Mouse (Mus musculus): ENCODE data around the gene 4930583I09Rik. TPM values are rescaled to one million over a fixed set of nuclear protein-coding genes. Genes with fewer than 3 reads are reported as not detected.

Gene 4930583I09Rik
- polyA plus RNA-seq (2015; fragmentation: Nextera tagmentation; extraction: Ambion mirVana), result not detected in 2 replicates

GRCm38 (mm10) chr17:64835928-64836327, at the start of gene 4930583I09Rik:
Gene 4930583I09Rik (minus strand): TSS chr17:64836071.
- H3K9me3 ChIP-seq (ENCODE audit: low read length), result no peaks in the 10 kb centered on the region
- H3K4me2 ChIP-seq (ENCODE audit: low read depth, low read length), result no peak within 1 kb of the TSS
- 65% methylated on average over 6 of the region's 6 CpGs for WGBS (ENCODE audit: insufficient replicate concordance)
- no peak for ATAC-seq
- no peaks in the 10 kb centered on the region for H3K36me3 ChIP-seq (replicated peaks; ENCODE audit: insufficient read depth, low read length)
- no peak within 1 kb of the TSS for H3K27ac ChIP-seq (ENCODE audit: low read depth)
- H3K4me1 ChIP-seq (ENCODE audit: insufficient read depth), result peaks cover 2% of the 10 kb centered on the region; the same call in 1 of the 2 replicates
- TF ChIP-seq CTCF (IDR thresholded peaks at IDR 0.05; ENCODE audit: low read depth) (no peak), EP300 (IDR thresholded peaks at IDR 0.05; ENCODE audit: low read depth) (no peak)
- DNase-seq, result no peak
- no peak within 1 kb of the TSS for H3K9ac ChIP-seq (replicated peaks)
- no peaks in the 10 kb centered on the region for H3K27me3 ChIP-seq (ENCODE audit: insufficient read depth, low read length)
- no peak within 1 kb of the TSS for H3K4me3 ChIP-seq (ENCODE audit: low read depth, low read length)

DNA sequence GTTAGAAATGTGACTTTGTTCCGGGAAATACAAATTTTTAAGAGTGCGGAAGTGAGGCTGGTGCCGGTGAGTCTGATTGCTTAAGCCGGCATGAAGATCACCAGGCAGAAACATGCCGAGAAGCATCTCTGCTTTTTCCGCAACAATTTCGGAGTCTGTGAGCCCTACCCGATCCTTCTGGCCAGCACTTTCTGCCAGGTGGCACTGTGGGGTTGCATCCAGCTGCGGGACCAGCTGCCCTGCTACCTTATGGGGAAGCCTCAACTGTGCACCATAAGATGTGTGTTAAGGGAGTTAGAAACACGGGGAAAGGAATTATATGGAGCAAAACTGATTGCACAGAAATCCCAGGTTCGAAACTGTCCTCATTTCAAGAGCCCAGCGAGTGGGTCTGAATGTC, 40.2 kb upstream of the 4930583I09Rik start:
- Histone ChIP-seq H3K4me2 (ENCODE audit: low read depth, low read length) (no peak overlapping the region), H3K9me3 (ENCODE audit: low read length) (no peaks in the 10 kb centered on the region), H3K4me3 (ENCODE audit: low read depth, low read length) (no peak overlapping the region), H3K27ac (ENCODE audit: low read depth) (no peak overlapping the region), H3K9ac (replicated peaks) (no peak overlapping the region), H3K4me1 (ENCODE audit: insufficient read depth) (no peaks in the 10 kb centered on the region), H3K27me3 (ENCODE audit: insufficient read depth, low read length) (no peaks in the 10 kb centered on the region), H3K36me3 (replicated peaks; ENCODE audit: insufficient read depth, low read length) (no peaks in the 10 kb centered on the region)
- DNase-seq (no peak), ATAC-seq (no peak)
- TF ChIP-seq EP300 (IDR thresholded peaks at IDR 0.05; ENCODE audit: low read depth) (no peak), CTCF (IDR thresholded peaks at IDR 0.05; ENCODE audit: low read depth) (no peak)
- 80% methylated on average over 12 of the region's 12 CpGs for WGBS (ENCODE audit: insufficient replicate concordance)

GRCm38 (mm10) chr17:64873651-64874072, 37.8 kb upstream of the 4930583I09Rik start:
- H3K4me1 ChIP-seq (ENCODE audit: insufficient read depth), result no peaks in the 10 kb centered on the region
- DNase-seq, result peak; percentile 42
- no peaks in the 10 kb centered on the region for H3K36me3 ChIP-seq (replicated peaks; ENCODE audit: insufficient read depth, low read length)
- no peak overlapping the region for H3K4me2 ChIP-seq (ENCODE audit: low read depth, low read length)
- ATAC-seq, result peak; percentile 44; the same call in 1 of the 2 replicates
- H3K4me3 ChIP-seq (ENCODE audit: low read depth, low read length), result no peak overlapping the region
- H3K27me3 ChIP-seq (ENCODE audit: insufficient read depth, low read length), result no peaks in the 10 kb centered on the region
- 29% methylated on average over 4 of the region's 4 CpGs for WGBS (ENCODE audit: insufficient replicate concordance)
- no peak overlapping the region for H3K9ac ChIP-seq (replicated peaks)
- H3K9me3 ChIP-seq (ENCODE audit: low read length), result no peaks in the 10 kb centered on the region
- TF ChIP-seq CTCF (IDR thresholded peaks at IDR 0.05; ENCODE audit: low read depth) (peak; percentile 92), EP300 (IDR thresholded peaks at IDR 0.05; ENCODE audit: low read depth) (no peak)
- no peak overlapping the region for H3K27ac ChIP-seq (ENCODE audit: low read depth)

GRCm38 (mm10) chr17:64863817-64864216, 27.9 kb upstream of the 4930583I09Rik start:
- TF ChIP-seq EP300 (IDR thresholded peaks at IDR 0.05; ENCODE audit: low read depth) (no peak), CTCF (IDR thresholded peaks at IDR 0.05; ENCODE audit: low read depth) (no peak)
- no peaks in the 10 kb centered on the region for H3K4me1 ChIP-seq (ENCODE audit: insufficient read depth)
- H3K27ac ChIP-seq (ENCODE audit: low read depth), result no peak overlapping the region
- H3K9me3 ChIP-seq (ENCODE audit: low read length), result no peaks in the 10 kb centered on the region
- no peaks in the 10 kb centered on the region for H3K27me3 ChIP-seq (ENCODE audit: insufficient read depth, low read length)
- no peak overlapping the region for H3K4me2 ChIP-seq (ENCODE audit: low read depth, low read length)
- no peak for ATAC-seq
- no peak for DNase-seq
- H3K9ac ChIP-seq (replicated peaks), result no peak overlapping the region
- H3K36me3 ChIP-seq (replicated peaks; ENCODE audit: insufficient read depth, low read length), result no peaks in the 10 kb centered on the region
- H3K4me3 ChIP-seq (ENCODE audit: low read depth, low read length), result no peak overlapping the region
- WGBS (ENCODE audit: insufficient replicate concordance), result 36% methylated on average over 4 of the region's 4 CpGs

DNA sequence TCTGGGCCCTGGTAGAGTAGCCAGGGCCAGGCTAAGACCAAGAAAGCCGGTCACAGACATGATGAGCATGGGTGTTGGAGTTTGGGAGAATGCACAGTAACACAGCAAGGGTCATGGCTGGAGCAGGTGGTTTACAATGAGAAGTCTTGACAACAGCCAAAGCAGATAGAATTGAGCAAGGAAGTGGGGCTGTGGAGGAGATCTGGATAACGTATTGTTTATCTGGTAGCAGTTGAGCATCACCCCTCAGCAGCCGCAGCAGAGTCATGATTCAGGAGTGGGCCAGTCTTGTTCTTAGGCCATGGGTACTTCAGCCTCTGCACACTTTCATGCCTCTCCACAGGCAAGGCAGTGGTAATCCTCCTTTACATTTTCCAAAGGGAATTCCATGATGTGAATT, 25.1 kb upstream of the 4930583I09Rik start:
- DNase-seq, result no peak
- no peak overlapping the region for H3K9ac ChIP-seq (replicated peaks)
- no peak overlapping the region for H3K4me2 ChIP-seq (ENCODE audit: low read depth, low read length)
- H3K4me1 ChIP-seq (ENCODE audit: insufficient read depth), result no peaks in the 10 kb centered on the region
- TF ChIP-seq CTCF (IDR thresholded peaks at IDR 0.05; ENCODE audit: low read depth), result no peak
- no peak for TF ChIP-seq EP300 (IDR thresholded peaks at IDR 0.05; ENCODE audit: low read depth)
- H3K36me3 ChIP-seq (replicated peaks; ENCODE audit: insufficient read depth, low read length), result no peaks in the 10 kb centered on the region
- no peak overlapping the region for H3K27ac ChIP-seq (ENCODE audit: low read depth)
- no peak for ATAC-seq
- 55% methylated on average over 3 of the region's 3 CpGs for WGBS (ENCODE audit: insufficient replicate concordance)
- no peak overlapping the region for H3K4me3 ChIP-seq (ENCODE audit: low read depth, low read length)
- no peaks in the 10 kb centered on the region for H3K9me3 ChIP-seq (ENCODE audit: low read length)
- H3K27me3 ChIP-seq (ENCODE audit: insufficient read depth, low read length), result no peaks in the 10 kb centered on the region

DNA sequence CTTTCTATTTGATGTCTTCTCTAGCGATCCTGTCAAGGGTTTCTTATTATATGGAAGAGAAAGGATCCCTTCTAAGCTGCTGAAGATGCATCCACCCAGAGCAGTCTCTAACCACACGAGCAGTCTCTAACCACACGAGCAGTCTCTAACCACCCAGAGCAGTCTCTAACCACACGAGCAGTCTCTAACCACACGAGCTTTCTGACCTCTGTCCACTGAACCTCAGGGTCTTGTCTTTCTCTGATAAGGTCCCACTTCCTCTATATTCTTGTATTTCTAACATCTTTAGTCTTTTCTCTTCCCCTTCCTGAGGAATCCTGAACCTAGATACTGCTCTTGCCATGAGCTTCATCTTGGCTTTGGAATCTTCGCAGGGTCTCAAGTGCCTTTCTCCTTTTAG, 23.0 kb upstream of the 4930583I09Rik start:
- Histone ChIP-seq H3K4me2 (ENCODE audit: low read depth, low read length) (no peak overlapping the region), H3K27me3 (ENCODE audit: insufficient read depth, low read length) (no peaks in the 10 kb centered on the region), H3K9ac (replicated peaks) (no peak overlapping the region), H3K36me3 (replicated peaks; ENCODE audit: insufficient read depth, low read length) (no peaks in the 10 kb centered on the region), H3K4me3 (ENCODE audit: low read depth, low read length) (no peak overlapping the region), H3K9me3 (ENCODE audit: low read length) (no peaks in the 10 kb centered on the region), H3K4me1 (ENCODE audit: insufficient read depth) (no peaks in the 10 kb centered on the region), H3K27ac (ENCODE audit: low read depth) (no peak overlapping the region)
- WGBS (ENCODE audit: insufficient replicate concordance), result 22% methylated on average over 6 of the region's 6 CpGs
- no peak for DNase-seq
- TF ChIP-seq CTCF (IDR thresholded peaks at IDR 0.05; ENCODE audit: low read depth), result no peak
- TF ChIP-seq EP300 (IDR thresholded peaks at IDR 0.05; ENCODE audit: low read depth), result no peak
- ATAC-seq, result 0 out of 2 replicates have a peak, but pooled peaks have one; percentile 12

DNA sequence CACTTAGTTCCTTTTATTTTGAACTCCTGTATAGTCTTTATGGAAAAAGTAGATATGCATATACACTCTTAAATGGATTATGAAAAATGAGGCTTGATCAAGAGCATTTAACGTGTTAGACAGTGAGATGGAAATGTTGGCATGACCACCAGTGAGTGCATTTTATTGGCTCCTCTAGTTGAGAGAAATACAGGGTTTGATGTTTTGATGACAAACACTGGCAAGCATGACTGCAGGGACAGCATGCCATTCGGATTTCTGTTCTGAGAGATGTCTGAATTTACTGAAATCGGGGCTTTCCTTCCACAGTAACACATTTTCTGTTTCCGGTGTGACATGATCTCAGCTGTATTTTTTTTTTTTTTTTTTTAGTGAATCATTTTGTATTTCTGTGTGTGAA, 12.2 kb upstream of the 4930583I09Rik start:
- Histone ChIP-seq H3K9ac (replicated peaks) (no peak overlapping the region), H3K27ac (ENCODE audit: low read depth) (no peak overlapping the region), H3K4me3 (ENCODE audit: low read depth, low read length) (no peak overlapping the region), H3K4me1 (ENCODE audit: insufficient read depth) (no peaks in the 10 kb centered on the region), H3K27me3 (ENCODE audit: insufficient read depth, low read length) (no peaks in the 10 kb centered on the region), H3K9me3 (ENCODE audit: low read length) (no peaks in the 10 kb centered on the region), H3K36me3 (replicated peaks; ENCODE audit: insufficient read depth, low read length) (no peaks in the 10 kb centered on the region), H3K4me2 (ENCODE audit: low read depth, low read length) (no peak overlapping the region)
- no peak for DNase-seq
- WGBS (ENCODE audit: insufficient replicate concordance), result 75% methylated on average over 4 of the region's 4 CpGs
- TF ChIP-seq EP300 (IDR thresholded peaks at IDR 0.05; ENCODE audit: low read depth) (no peak), CTCF (IDR thresholded peaks at IDR 0.05; ENCODE audit: low read depth) (no peak)
- no peak for ATAC-seq
